In genomic region chr17:80785476-80785875, GRCm38 (mm10) we compare ENCODE assay signal across 23 mouse cellular contexts. TPM values are rescaled to one million over a fixed set of nuclear protein-coding genes. Genes with fewer than 3 reads are reported as not detected.
DNase-seq lines count a peak whose midpoint lies in the region; ATAC-seq lines count a peak whose summit lies in the region.
"Had no signal": no experiment of that assay in that cellular context is flagged by ENCODE, and none has a peak within 500 bp of the region (broad histone marks: within the 10 kb centered on the region; RNA-seq: fewer than 3 reads in every experiment).

No protein-coding gene starts in this region.

- ATAC-seq in limb, embryonic 15.5 days (ENCODE audit: insufficient number of reproducible peaks, low FRiP score, low TSS enrichment, low read depth) = no peak
- ATAC-seq in midbrain, embryonic 13.5 days = no peak
- ATAC-seq in liver, embryonic 16.5 days (ENCODE audit: low read depth) = no peak
- ATAC-seq in erythroid progenitor cell, adult 5-6 weeks (replicated peaks; ENCODE audit: low FRiP score, poor library complexity, severe bottlenecking) = no peak
- ATAC-seq: CD4-positive, CD25-positive, alpha-beta regulatory T cell, adult 4 months; forebrain, embryonic 15.5 days had no signal

- H3K9me3 ChIP-seq in limb, embryonic 15.5 days = no peaks in the 10 kb centered on the region
- no peaks in the 10 kb centered on the region for H3K9me3 ChIP-seq in limb, embryonic 10.5 days (replicated peaks)
- no peaks in the 10 kb centered on the region for H3K9me3 ChIP-seq in midbrain, embryonic 10.5 days (replicated peaks)
- H3K9me3 ChIP-seq in midbrain, embryonic 13.5 days = no peaks in the 10 kb centered on the region; the same call in 1 of the 2 replicates
- H3K9me3 ChIP-seq in liver, embryonic 16.5 days (replicated peaks; ENCODE audit: control insufficient read depth, low read length) = no peaks in the 10 kb centered on the region
- H3K9me3 ChIP-seq: forebrain, embryonic 15.5 days; hindbrain, embryonic 15.5 days; limb, embryonic 12.5 days; neural tube, embryonic 15.5 days had no signal

- no peak overlapping the region for H3K4me2 ChIP-seq in limb, embryonic 15.5 days
- no peak overlapping the region for H3K4me2 ChIP-seq in midbrain, embryonic 13.5 days (replicated peaks)
- no peak overlapping the region for H3K4me2 ChIP-seq in liver, embryonic 16.5 days (ENCODE audit: low read depth, low read length)
- H3K4me2 ChIP-seq: forebrain, embryonic 15.5 days; hindbrain, embryonic 15.5 days; limb, embryonic 12.5 days; neural tube, embryonic 15.5 days had no signal

- H3K9ac ChIP-seq in limb, embryonic 15.5 days = no peak overlapping the region
- no peak overlapping the region for H3K9ac ChIP-seq in midbrain, embryonic 13.5 days (replicated peaks)
- no peak overlapping the region for H3K9ac ChIP-seq in liver, embryonic 16.5 days (ENCODE audit: low read depth, low read length)
- H3K9ac ChIP-seq: forebrain, embryonic 15.5 days; hindbrain, embryonic 15.5 days; limb, embryonic 12.5 days; neural tube, embryonic 15.5 days had no signal

- 0 out of 2 replicates have a peak overlapping the region, but pooled peaks have one; percentile 35 for H3K27ac ChIP-seq in limb, embryonic 15.5 days
- H3K27ac ChIP-seq in limb, embryonic 10.5 days = no peak overlapping the region
- 0 out of 2 replicates have a peak overlapping the region, but pooled peaks have one; percentile 28 for H3K27ac ChIP-seq in midbrain, embryonic 10.5 days (replicated peaks)
- no peak overlapping the region for H3K27ac ChIP-seq in midbrain, embryonic 13.5 days
- H3K27ac ChIP-seq in liver, embryonic 16.5 days (ENCODE audit: low read length) = peak overlapping the region; percentile 74
- H3K27ac ChIP-seq: forebrain, embryonic 15.5 days; hindbrain, embryonic 15.5 days; limb, embryonic 12.5 days had no signal

- no peak for DNase-seq in limb, embryonic 10.5 days (ENCODE audit: low spot score)
- no peak for DNase-seq in midbrain, embryonic 10.5 days (ENCODE audit: low spot score)
- DNase-seq in ovary, postnatal 36 days (ENCODE audit: low spot score) = no peak
- DNase-seq: adrenal gland, postnatal 10 days; cerebellum, adult 11 months; cerebellum, postnatal 36 days; gastrocnemius, postnatal 36 days; heart, postnatal 36 days; midbrain, embryonic 14.5 days; retina, postnatal 1 day; right cerebral cortex, postnatal 4 days; thymus, adult 2 months had no signal

- H3K27me3 ChIP-seq in limb, embryonic 15.5 days = no peaks in the 10 kb centered on the region
- no peaks in the 10 kb centered on the region for H3K27me3 ChIP-seq in limb, embryonic 10.5 days (ENCODE audit: low read depth, poor library complexity, severe bottlenecking)
- no peaks in the 10 kb centered on the region for H3K27me3 ChIP-seq in midbrain, embryonic 10.5 days (ENCODE audit: low read depth, poor library complexity, severe bottlenecking)
- H3K27me3 ChIP-seq in midbrain, embryonic 13.5 days = no peaks in the 10 kb centered on the region
- H3K27me3 ChIP-seq in liver, embryonic 16.5 days (ENCODE audit: control insufficient read depth, insufficient read depth, low read depth, low read length) = no peaks in the 10 kb centered on the region
- H3K27me3 ChIP-seq: forebrain, embryonic 15.5 days; hindbrain, embryonic 15.5 days; limb, embryonic 12.5 days; neural tube, embryonic 15.5 days had no signal

- no peaks in the 10 kb centered on the region for H3K36me3 ChIP-seq in limb, embryonic 15.5 days
- no peaks in the 10 kb centered on the region for H3K36me3 ChIP-seq in limb, embryonic 10.5 days
- no peaks in the 10 kb centered on the region for H3K36me3 ChIP-seq in midbrain, embryonic 10.5 days
- H3K36me3 ChIP-seq in midbrain, embryonic 13.5 days = no peaks in the 10 kb centered on the region
- H3K36me3 ChIP-seq in liver, embryonic 16.5 days (ENCODE audit: control insufficient read depth, insufficient read depth) = no peaks in the 10 kb centered on the region
- H3K36me3 ChIP-seq: forebrain, embryonic 15.5 days; hindbrain, embryonic 15.5 days; limb, embryonic 12.5 days; neural tube, embryonic 15.5 days had no signal

- H3K4me1 ChIP-seq in limb, embryonic 15.5 days = peaks cover 14% of the 10 kb centered on the region
- no peaks in the 10 kb centered on the region for H3K4me1 ChIP-seq in limb, embryonic 10.5 days
- H3K4me1 ChIP-seq in midbrain, embryonic 10.5 days = peaks cover 6% of the 10 kb centered on the region
- no peaks in the 10 kb centered on the region for H3K4me1 ChIP-seq in midbrain, embryonic 13.5 days (replicated peaks)
- no peaks in the 10 kb centered on the region; the same call in none of the 2 replicates for H3K4me1 ChIP-seq in liver, embryonic 16.5 days (ENCODE audit: control insufficient read depth, low read depth, low read length)
- H3K4me1 ChIP-seq: forebrain, embryonic 15.5 days; hindbrain, embryonic 15.5 days had no signal

- 77% methylated on average over 8 of the region's 8 CpGs for WGBS in limb, embryonic 15.5 days
- WGBS in limb, embryonic 10.5 days = 82% methylated on average over 8 of the region's 8 CpGs
- WGBS in midbrain, embryonic 10.5 days = 71% methylated on average over 8 of the region's 8 CpGs
- 53% methylated on average over 8 of the region's 8 CpGs for WGBS in midbrain, embryonic 13.5 days
- WGBS in liver, embryonic 16.5 days (ENCODE audit: insufficient replicate concordance) = 64% methylated on average over 8 of the region's 8 CpGs

- H3K4me3 ChIP-seq in limb, embryonic 15.5 days = no peak overlapping the region
- H3K4me3 ChIP-seq in limb, embryonic 10.5 days = no peak overlapping the region
- no peak overlapping the region for H3K4me3 ChIP-seq in midbrain, embryonic 10.5 days
- H3K4me3 ChIP-seq in midbrain, embryonic 13.5 days (replicated peaks) = no peak overlapping the region
- no peak overlapping the region for H3K4me3 ChIP-seq in liver, embryonic 16.5 days (ENCODE audit: low read depth, low read length)
- H3K4me3 ChIP-seq: erythroblast, embryonic 14.5 days; forebrain, embryonic 15.5 days; hindbrain, embryonic 15.5 days; limb, embryonic 12.5 days; myocyte; neural tube, embryonic 15.5 days had no signal

RNA-seq across cellular contexts. Expression of gene Map4k3, which starts 57.2 kb away (rescaled TPM):
- 21.2 and 31.1 TPM in 2 replicates for polyA plus RNA-seq in limb, embryonic 15.5 days (2015; fragmentation: Nextera tagmentation; extraction: Ambion mirVana)
- polyA plus RNA-seq in limb, embryonic 10.5 days (2016; fragmentation: Nextera tagmentation; extraction: Ambion mirVana) = 19.3 and 25.3 TPM in 2 replicates
- polyA plus RNA-seq in midbrain, embryonic 10.5 days (2016; fragmentation: Nextera tagmentation; extraction: Ambion mirVana) = 14.1 and 17.6 TPM in 2 replicates
- polyA plus RNA-seq in midbrain, embryonic 13.5 days (2015; fragmentation: Nextera tagmentation; extraction: Ambion mirVana) = 22.6 and 23.5 TPM in 2 replicates
- 3.6 and 3.7 TPM in 2 replicates for polyA plus RNA-seq in liver, embryonic 16.5 days (2015; fragmentation: Nextera tagmentation; extraction: Ambion mirVana)
- 2.9 TPM in 2 replicates for total RNA-seq in erythroid progenitor cell, adult 5-6 weeks (2015; ENCODE audit: low replicate concordance)
- total RNA-seq in erythroid progenitor cell, adult 5-6 weeks (2017; ENCODE audit: low replicate concordance) = 1.0 and 2.2 TPM in 2 replicates
- polyA plus RNA-seq: erythroblast, embryonic 14.5 days had no signal

Comparison
In these comparisons a context has a peak if more than half of its experiments do, and no peak if none do; other contexts are left out.
1. H3K27ac ChIP-seq: peak in limb, embryonic 15.5 days (single experiment), midbrain, embryonic 10.5 days (single experiment) and liver, embryonic 16.5 days (single experiment); none in limb, embryonic 10.5 days (single experiment) and midbrain, embryonic 13.5 days (single experiment).